Mouse (Mus musculus): ENCODE results near the gene Fignl1.
A peak's percentile ranks its signal among the peaks of the same experiment; 100 is the strongest.

Fignl1 gene

GRCm38 (mm10) chr11:11831940-11832754 lies 23.4 kb upstream of the Fignl1 start:
- DNase-seq (ENCODE audit: low spot score): no peak

GRCm38 (mm10) chr11:11831526-11831925 lies 22.8 kb upstream of the Fignl1 start:
- no peak for DNase-seq (ENCODE audit: low spot score)

DNA sequence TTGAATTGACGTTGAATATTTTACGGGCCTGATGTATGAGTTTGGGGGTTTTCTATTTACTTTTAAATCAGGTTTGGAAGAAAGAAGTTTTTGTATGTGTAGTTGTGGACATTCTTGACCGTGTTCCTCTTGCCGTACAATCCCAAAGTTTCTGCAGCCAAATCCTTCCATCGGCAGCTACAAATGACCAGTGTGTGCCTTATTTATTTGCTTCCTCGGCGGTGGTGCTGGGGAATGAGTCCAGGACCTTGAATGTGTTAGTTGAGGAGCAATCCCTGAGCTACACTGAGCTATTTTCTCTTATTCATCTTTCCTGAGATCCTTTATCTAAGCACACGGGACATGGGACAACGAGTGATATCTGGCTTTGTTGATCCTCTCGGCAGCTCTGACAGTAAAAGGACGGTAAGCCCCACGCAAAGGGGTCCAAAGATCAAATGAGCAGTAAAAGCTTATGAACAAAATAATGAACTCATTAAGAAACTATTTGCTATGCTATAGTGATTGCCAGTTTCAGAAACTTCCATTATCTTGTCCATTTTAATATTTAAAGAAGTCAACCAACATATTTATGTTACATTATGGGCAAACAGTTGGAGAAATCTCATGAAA lies 22.2 kb upstream of the Fignl1 start:
- no peak for DNase-seq (ENCODE audit: low spot score)

- DNase-seq (ENCODE audit: low spot score): no peak
Measured at GRCm38 (mm10) chr11:11829161-11830000, 20.6 kb upstream of the Fignl1 start.

DNA sequence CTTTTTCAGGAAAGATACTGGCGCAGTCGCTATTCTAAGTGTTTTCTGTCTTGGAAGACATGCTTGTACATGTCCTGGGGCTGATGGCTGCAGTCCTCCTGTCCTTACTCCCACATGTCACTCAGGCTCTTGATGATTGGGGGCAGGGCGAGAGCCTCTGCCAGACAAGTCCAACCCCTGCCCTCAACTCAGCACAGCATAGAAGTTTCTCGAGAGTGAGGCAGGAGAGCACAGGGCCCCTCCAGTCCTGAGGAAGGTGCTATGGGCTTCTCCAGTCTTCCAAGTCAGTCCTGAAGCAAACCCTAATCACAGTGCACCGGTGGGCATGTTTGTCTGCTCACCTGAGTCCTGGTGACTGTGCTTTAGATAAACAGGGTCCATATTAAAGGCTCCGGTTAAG lies 20.0 kb upstream of the Fignl1 start:
- DNase-seq (ENCODE audit: low spot score): no peak

DNA sequence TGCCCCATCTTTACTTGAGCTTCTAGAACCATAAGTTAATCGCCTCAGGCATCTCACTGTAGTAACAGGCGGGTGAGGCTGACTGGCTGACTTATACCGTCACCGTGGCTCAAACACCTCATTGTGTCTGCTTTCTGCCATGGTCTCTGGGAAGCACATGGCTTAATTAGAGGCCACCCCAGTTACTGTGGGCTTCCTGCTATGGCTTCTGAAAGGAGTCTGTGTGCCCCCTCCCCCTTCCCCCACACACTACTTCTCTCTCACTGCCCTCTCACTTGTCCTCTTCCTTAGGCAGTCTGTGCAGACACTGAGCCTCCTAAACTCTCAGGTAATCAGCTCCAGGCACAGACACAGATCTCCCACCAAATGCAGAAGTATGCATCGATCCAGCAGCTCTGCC lies 19.5 kb upstream of the Fignl1 start:
- DNase-seq (ENCODE audit: low spot score): no peak

DNA sequence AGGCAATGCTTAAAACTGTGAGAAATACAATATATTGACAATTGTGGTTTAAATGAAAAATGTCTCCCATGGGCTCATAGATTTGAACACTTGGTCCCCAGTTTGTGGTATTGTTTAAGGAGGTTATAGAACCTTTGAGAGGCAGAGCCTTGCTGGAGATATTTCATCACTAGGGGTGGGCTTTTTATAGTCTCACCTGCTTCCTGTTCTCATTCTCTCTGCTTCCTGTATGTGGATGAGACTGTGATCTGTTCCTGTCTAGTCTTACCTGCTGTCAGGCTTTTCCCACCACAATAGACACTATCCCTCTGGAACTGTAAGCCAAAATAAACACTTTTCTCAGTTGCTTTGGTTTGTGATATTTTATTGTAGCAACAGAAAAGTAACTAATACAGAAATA lies 17.7 kb upstream of the Fignl1 start:
- no peak for DNase-seq (ENCODE audit: low spot score)

- DNase-seq (ENCODE audit: low spot score): no peak
Measured at GRCm38 (mm10) chr11:11825670-11826069, 16.9 kb upstream of the Fignl1 start.

DNA sequence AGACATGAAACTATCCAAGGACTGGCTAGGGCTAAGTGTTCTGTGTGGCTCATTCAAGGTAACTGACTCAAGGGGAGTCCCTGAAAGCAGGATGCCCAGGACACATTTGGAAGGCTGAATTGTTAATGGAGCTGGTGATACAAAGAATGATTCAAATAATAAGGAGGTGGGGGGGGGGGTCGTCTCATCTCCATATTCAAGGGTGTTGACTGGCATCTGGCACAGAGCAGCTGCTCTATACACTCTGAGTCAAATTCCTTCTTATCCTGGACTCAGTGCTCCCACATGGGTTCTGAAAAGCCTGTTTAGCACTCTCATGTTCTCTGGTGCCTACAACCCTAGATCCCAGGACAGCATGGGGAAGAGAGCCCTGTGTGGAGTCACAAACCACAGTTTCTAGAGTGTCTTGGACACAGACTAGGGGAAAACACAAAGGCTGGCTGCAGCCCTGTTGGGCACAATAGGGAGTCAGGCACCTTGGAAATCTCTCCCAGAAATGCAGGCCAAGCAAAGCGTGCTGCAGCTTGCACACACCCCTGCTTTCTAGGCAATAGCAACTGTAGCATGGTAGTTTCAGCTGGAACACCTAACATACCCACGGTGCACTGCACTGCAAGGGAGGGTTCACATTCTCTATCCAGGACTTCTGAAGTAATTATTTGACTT lies 16.3 kb upstream of the Fignl1 start:
- DNase-seq (ENCODE audit: low spot score): no peak

- no peak for DNase-seq (ENCODE audit: low spot score)
Measured at GRCm38 (mm10) chr11:11823980-11824911, 15.5 kb upstream of the Fignl1 start.

DNA sequence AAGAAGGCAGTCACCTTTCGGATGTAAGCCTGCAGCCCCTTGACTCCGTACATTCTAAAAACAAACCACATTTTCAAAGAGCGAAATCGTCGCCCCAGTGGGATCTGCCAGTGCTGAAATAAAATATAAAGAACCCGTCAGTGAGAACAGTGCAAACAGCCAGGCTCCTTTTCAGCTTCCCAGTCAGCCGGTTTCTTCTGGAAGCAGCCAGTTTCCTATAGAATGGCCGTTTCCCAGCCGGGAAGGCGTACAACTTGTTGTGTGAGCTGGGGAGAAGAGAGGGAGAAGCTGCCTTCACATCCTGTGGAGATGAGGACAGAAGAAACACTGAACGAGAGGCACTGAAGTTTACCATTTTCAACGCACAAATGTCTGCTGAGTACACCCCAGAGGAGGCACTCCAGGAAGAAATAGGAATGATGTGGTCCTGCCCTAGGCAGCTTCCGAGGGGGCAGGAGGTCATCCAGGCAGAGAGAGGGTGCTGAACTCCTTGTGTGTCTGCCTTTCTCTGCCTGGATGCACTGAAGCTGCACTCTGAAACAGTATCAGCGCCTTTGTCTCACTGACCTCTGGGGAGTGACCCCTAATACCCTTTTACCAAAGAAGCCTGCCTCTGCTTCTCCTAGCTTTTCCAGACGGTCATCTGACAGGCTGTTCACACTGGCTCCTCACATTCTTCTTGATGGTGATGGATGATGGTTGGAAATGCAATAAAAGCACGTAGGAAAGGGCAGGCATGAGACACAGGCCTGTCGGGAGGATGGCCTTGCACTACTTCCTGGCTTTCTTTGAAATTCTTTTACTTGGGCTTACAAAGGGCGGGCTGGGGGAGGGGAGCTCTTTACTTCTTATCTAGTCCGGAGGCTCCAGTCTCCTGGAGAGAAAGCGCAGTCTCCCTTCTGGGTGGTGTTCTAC lies 13.7 kb upstream of the Fignl1 start:
- no peak for DNase-seq (ENCODE audit: low spot score)

- no peak for DNase-seq (ENCODE audit: low spot score)
Measured at GRCm38 (mm10) chr11:11821387-11821975, 12.7 kb upstream of the Fignl1 start.

- DNase-seq (ENCODE audit: low spot score): no peak
Measured at GRCm38 (mm10) chr11:11820737-11821136, 12.0 kb upstream of the Fignl1 start.

DNA sequence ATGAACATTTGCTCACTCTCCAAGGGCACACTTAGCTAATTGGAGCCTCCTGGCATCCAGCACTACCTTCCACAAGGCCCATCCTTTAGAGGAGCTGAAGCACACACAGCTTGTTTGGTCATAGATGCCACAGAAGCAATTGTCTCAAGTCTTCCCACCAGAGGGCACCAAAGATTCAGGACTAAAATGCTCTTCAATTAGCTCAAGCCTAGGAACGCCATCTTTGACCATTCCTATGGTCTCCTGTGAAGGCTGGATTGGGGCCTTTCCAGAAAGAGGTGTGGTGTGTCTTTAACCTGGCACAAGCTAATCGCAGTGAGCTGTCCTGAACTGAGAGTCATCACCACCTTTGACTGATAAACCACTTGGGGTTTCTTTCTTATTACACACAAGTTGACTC lies 11.5 kb upstream of the Fignl1 start:
- peak; percentile 63 for DNase-seq (ENCODE audit: low spot score)

DNA sequence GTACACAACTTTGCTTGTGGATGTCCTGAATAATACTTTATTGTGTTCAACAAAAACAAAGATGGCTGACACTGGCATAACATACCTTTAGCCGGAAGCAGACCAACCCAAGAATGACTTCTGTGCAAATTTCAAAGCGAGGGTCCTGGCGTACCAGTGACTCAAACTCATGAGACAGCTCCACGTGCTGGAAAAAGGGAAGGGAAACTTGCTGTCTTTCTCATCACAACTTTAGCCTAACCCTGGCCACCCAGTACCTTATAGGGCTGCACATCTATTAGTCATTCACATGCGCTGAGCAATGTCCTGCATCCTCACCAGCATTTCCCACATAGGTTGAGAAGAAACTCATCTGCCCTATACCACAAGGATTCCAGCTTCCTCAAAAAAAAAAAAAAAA lies 10.4 kb upstream of the Fignl1 start:
- DNase-seq (ENCODE audit: low spot score): no peak

- DNase-seq (ENCODE audit: low spot score): no peak
Measured at GRCm38 (mm10) chr11:11818797-11819196, 10.0 kb upstream of the Fignl1 start.

DNA sequence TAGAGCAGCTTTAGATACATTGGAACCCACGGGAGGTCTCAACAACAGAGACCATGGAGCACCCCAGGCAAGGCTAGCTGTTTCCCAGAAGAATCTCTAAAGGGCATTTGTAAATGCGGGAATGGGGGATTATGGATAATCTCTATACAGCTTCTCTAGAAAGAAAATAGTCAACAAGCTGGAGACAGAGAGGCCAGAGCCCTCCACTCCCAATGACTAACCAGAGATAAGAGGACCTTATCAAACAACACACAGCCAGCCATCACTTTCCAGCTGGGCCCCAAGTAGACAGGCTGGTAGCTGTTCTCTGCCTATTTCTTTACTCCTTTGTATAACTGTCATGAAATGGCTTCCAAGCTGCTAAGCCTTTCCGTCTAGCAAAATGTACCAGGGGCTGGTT lies 7.0 kb upstream of the Fignl1 start:
- DNase-seq (ENCODE audit: low spot score): no peak

DNA sequence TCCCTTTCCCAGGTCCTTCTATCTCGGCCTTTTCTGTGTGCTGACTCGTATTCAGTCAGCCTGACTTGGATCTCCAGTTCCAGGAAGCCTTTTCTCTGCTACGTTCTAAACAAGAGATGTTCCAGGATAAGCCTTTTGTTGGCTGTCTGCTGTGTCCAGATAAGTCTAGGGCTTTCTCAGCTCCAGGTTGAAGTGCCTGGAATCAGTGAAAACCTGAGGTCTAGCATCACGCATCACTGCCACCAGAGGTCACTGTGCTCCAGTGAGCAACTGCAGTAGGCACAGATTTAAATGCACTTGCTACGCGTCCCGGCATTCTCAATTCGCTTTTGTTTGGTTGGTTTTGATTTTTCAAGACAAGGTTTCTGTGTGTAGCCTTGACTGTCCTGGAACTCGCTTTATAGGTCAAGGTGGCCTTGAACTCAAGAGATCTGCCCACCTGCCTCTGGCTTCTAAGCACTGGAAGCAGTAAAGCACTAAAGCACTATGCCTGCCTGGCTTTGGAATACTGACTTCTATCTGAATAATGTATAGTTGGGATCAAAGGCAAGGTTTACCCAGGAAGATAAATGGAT lies 3.2 kb upstream of the Fignl1 start:
- peak; percentile 64 for DNase-seq (ENCODE audit: low spot score)

- no peak for DNase-seq (ENCODE audit: low spot score)
Measured at GRCm38 (mm10) chr11:11809404-11810175, 828 bp upstream of the Fignl1 start.

All from T-cell, adult 2 months (primary cell).